Mouse (Mus musculus): Measurements from ENCODE around the gene Pard3b. TPM values are rescaled to one million over a fixed set of nuclear protein-coding genes. Genes with fewer than 3 reads are reported as not detected.

Gene Pard3b
- total and polyA plus RNA-seq, 2 experiments from 2014 or later: 4.4 to 6.1 TPM

DNA sequence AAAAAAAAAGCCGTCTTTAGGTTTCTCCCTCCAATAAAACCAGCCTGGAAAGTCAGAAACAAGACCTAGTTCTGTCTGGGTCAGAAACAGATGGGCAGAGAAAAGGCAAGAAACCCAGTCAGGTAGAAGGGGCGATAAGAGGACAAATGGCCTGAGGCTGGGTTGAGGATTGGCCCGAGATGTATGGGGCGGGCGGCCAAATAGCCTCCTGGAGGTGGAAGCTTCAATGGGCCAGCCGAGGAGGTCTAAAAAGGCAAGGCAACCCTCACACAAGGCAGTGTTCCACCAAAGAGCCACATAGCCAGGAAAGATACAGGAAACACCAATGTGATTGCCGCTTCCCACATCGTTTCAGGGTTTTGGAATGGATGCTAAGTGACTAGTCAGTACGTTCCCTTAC is 322.9 kb downstream of the Pard3b start:
- WGBS: 87% methylated on average over 9 of the region's 9 CpGs
- no peak overlapping the region for H3K9ac ChIP-seq
- no peaks in the 10 kb centered on the region for H3K27me3 ChIP-seq (ENCODE audit: insufficient read depth, low read length)
- TF ChIP-seq CTCF (IDR thresholded peaks at IDR 0.05; ENCODE audit: low read depth): no peak
- H3K4me2 ChIP-seq (ENCODE audit: low read depth): no peak overlapping the region
- no peak overlapping the region for H3K27ac ChIP-seq (ENCODE audit: low read depth, low read length)
- DNase-seq: no peak
- ATAC-seq: no peak
- H3K4me1 ChIP-seq (ENCODE audit: insufficient read depth): no peaks in the 10 kb centered on the region
- no peaks in the 10 kb centered on the region for H3K36me3 ChIP-seq (ENCODE audit: insufficient read depth)
- H3K9me3 ChIP-seq (ENCODE audit: low read length): no peaks in the 10 kb centered on the region
- no peak overlapping the region for H3K4me3 ChIP-seq (ENCODE audit: low read depth, low read length)

DNA sequence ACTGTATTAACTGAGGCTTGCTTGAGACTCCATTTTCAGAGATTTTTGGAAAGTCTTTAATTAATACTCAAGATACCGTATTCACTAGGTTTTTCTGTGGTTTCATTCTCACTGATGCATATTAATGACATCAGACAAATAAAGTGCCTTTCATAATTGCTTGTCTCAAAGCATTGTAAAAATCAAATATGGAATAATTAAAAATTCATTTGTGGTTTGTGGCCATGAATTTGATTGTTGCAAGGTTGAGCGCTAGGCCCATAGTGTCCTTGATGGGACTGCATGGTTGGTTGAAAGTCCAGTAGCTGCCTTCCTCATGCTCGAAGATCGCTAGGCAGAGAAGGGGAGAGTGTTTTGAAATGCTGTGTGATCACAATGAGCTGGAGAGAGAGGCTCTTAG is 323.9 kb downstream of the Pard3b start:
- TF ChIP-seq CTCF (IDR thresholded peaks at IDR 0.05; ENCODE audit: low read depth): no peak
- Histone ChIP-seq H3K9ac (no peak overlapping the region), H3K4me2 (ENCODE audit: low read depth) (no peak overlapping the region), H3K27ac (ENCODE audit: low read depth, low read length) (no peak overlapping the region), H3K36me3 (ENCODE audit: insufficient read depth) (no peaks in the 10 kb centered on the region), H3K9me3 (ENCODE audit: low read length) (no peaks in the 10 kb centered on the region), H3K27me3 (ENCODE audit: insufficient read depth, low read length) (no peaks in the 10 kb centered on the region), H3K4me1 (ENCODE audit: insufficient read depth) (no peaks in the 10 kb centered on the region), H3K4me3 (ENCODE audit: low read depth, low read length) (no peak overlapping the region)
- no peak for ATAC-seq
- 76% methylated on average over 4 of the region's 4 CpGs for WGBS
- DNase-seq: no peak

- H3K4me2 ChIP-seq (ENCODE audit: low read depth): no peak overlapping the region
- no peak for DNase-seq
- H3K4me1 ChIP-seq (ENCODE audit: insufficient read depth): no peaks in the 10 kb centered on the region
- no peaks in the 10 kb centered on the region for H3K9me3 ChIP-seq (ENCODE audit: low read length)
- H3K36me3 ChIP-seq (ENCODE audit: insufficient read depth): no peaks in the 10 kb centered on the region
- no peak overlapping the region for H3K27ac ChIP-seq (ENCODE audit: low read depth, low read length)
- no peak overlapping the region for H3K9ac ChIP-seq
- WGBS: 76% methylated on average over 3 of the region's 3 CpGs
- H3K4me3 ChIP-seq (ENCODE audit: low read depth, low read length): no peak overlapping the region
- TF ChIP-seq CTCF (IDR thresholded peaks at IDR 0.05; ENCODE audit: low read depth): no peak
- no peak for ATAC-seq
- no peaks in the 10 kb centered on the region for H3K27me3 ChIP-seq (ENCODE audit: insufficient read depth, low read length)
These were observed 328.5 kb downstream of the Pard3b start for GRCm38 (mm10) chr1:61967124-61967523.

GRCm38 (mm10) chr1:61967807-61968206 is 329.2 kb downstream of the Pard3b start:
- Histone ChIP-seq H3K36me3 (ENCODE audit: insufficient read depth) (no peaks in the 10 kb centered on the region), H3K9me3 (ENCODE audit: low read length) (no peaks in the 10 kb centered on the region), H3K4me3 (ENCODE audit: low read depth, low read length) (no peak overlapping the region), H3K27me3 (ENCODE audit: insufficient read depth, low read length) (no peaks in the 10 kb centered on the region), H3K9ac (no peak overlapping the region), H3K27ac (ENCODE audit: low read depth, low read length) (no peak overlapping the region), H3K4me1 (ENCODE audit: insufficient read depth) (no peaks in the 10 kb centered on the region), H3K4me2 (ENCODE audit: low read depth) (no peak overlapping the region)
- DNase-seq (no peak), ATAC-seq (no peak)
- TF ChIP-seq CTCF (IDR thresholded peaks at IDR 0.05; ENCODE audit: low read depth): no peak
- WGBS: 74% methylated on average over 4 of the region's 4 CpGs

GRCm38 (mm10) chr1:61997711-61998110 is 359.1 kb downstream of the Pard3b start:
- Histone ChIP-seq H3K4me2 (ENCODE audit: low read depth) (no peak overlapping the region), H3K36me3 (ENCODE audit: insufficient read depth) (no peaks in the 10 kb centered on the region), H3K27me3 (ENCODE audit: insufficient read depth, low read length) (no peaks in the 10 kb centered on the region), H3K4me1 (ENCODE audit: insufficient read depth) (no peaks in the 10 kb centered on the region), H3K9ac (no peak overlapping the region), H3K4me3 (ENCODE audit: low read depth, low read length) (no peak overlapping the region), H3K9me3 (ENCODE audit: low read length) (no peaks in the 10 kb centered on the region), H3K27ac (ENCODE audit: low read depth, low read length) (no peak overlapping the region)
- peak; percentile 40; the same call in 1 of the 2 replicates for ATAC-seq
- TF ChIP-seq CTCF (IDR thresholded peaks at IDR 0.05; ENCODE audit: low read depth): no peak
- 18% methylated on average over 3 of the region's 3 CpGs for WGBS
- no peak for DNase-seq

GRCm38 (mm10) chr1:62008811-62009210 is 370.2 kb downstream of the Pard3b start:
- Histone ChIP-seq H3K36me3 (ENCODE audit: insufficient read depth) (no peaks in the 10 kb centered on the region), H3K27me3 (ENCODE audit: insufficient read depth, low read length) (no peaks in the 10 kb centered on the region), H3K27ac (ENCODE audit: low read depth, low read length) (no peak overlapping the region), H3K4me3 (ENCODE audit: low read depth, low read length) (no peak overlapping the region), H3K4me2 (ENCODE audit: low read depth) (no peak overlapping the region), H3K9ac (no peak overlapping the region), H3K9me3 (ENCODE audit: low read length) (no peaks in the 10 kb centered on the region), H3K4me1 (ENCODE audit: insufficient read depth) (no peaks in the 10 kb centered on the region)
- ATAC-seq: no peak
- no peak for DNase-seq
- no peak for TF ChIP-seq CTCF (IDR thresholded peaks at IDR 0.05; ENCODE audit: low read depth)
- 30% methylated on average over 2 of the region's 2 CpGs for WGBS

DNA sequence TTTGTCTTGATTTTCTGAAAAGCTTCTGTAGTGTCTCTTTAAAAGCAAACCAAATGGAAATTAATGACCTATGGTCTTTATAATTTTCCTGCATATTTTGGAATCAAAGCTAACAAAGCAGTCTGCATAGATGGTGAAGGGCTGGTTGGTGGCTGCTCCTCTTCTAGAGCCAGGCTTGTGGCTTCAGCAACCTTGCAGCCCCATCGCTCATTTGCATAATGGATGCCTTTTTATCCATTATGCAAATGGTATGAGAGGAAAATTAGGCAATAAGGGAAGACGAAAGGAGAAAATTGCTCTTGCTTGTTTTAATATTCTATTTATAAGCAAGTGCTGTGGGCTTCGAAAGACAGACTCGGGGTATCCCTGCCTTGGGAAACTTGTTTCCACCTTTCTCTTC is 373.1 kb downstream of the Pard3b start:
- ATAC-seq: no peak
- WGBS: 51% methylated on average over 4 of the region's 4 CpGs
- H3K4me3 ChIP-seq (ENCODE audit: low read depth, low read length): no peak overlapping the region

More for the DNA sequence above, 373.1 kb downstream of the Pard3b start:
- Histone ChIP-seq H3K27me3 (ENCODE audit: insufficient read depth, low read length) (no peaks in the 10 kb centered on the region), H3K9ac (no peak overlapping the region), H3K9me3 (ENCODE audit: low read length) (no peaks in the 10 kb centered on the region), H3K4me1 (ENCODE audit: insufficient read depth) (no peaks in the 10 kb centered on the region), H3K36me3 (ENCODE audit: insufficient read depth) (no peaks in the 10 kb centered on the region), H3K27ac (ENCODE audit: low read depth, low read length) (no peak overlapping the region), H3K4me2 (ENCODE audit: low read depth) (no peak overlapping the region)
- no peak for DNase-seq
- TF ChIP-seq CTCF (IDR thresholded peaks at IDR 0.05; ENCODE audit: low read depth): no peak

All from forebrain, postnatal 0 days (tissue).